Mouse (Mus musculus) stomach, postnatal 0 days (tissue): ENCODE results near the gene Amph.

ENCODE experiments used
- CTCF ChIP-seq: IDR thresholded peaks from 2 replicates; pipeline ENCODE4 v1.5.1; 2016; ENCODE audit warnings: antibody characterized with exemption, low read depth, mild to moderate bottlenecking, moderate library complexity
- EP300 ChIP-seq: optimal IDR thresholded peaks from 2 replicates; pipeline ENCODE3; 2016; ENCODE audit warnings: antibody characterized with exemption

DNA sequence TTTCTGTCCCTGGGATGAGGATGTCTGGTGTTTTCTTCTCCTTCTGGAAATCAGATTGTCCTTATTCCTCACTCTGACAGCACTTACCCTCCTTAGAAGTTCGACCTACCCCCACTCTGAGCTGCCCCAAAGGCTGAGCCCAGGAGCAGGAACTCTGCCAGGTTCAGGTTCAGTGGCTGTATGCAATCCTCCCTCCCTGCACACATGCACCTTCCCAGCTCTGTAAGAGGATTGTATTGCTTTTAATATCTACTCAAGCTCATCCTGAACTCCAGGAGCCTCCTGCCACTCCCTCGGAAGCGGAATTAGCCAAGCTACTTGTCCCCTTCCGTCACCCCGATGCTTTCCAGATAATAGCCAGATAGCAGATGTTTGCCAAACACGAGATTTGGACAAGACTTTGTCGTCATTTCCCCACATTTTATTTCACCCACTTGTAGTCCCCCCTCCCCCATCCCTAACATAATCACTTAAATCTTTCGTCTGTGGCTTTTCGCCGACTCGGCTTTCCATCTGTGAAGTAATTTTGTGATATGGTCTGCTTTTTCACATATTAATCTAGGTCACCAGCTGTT lies 1.7 kb downstream of the Amph start:
- TF ChIP-seq CTCF, result no peak
- no peak for TF ChIP-seq EP300
